Mouse (Mus musculus) 3T3-L1 (cell line): Measurements from ENCODE around the gene Elovl2.
"Not testable (repeated sequence)": the region's sequence is repeated elsewhere in the genome, so short reads cannot be mapped to it uniquely, and the experiment has no call there.

ENCODE experiments used
- DNase-seq: peaks from one replicate; pipeline ENCODE4 v3.0.0-alpha.2; 2015; ENCODE audit warnings: low read depth, low spot score

Gene Elovl2

GRCm38 (mm10) chr13:41235181-41235580, 15.0 kb upstream of the Elovl2 start:
- DNase-seq: no peak

- DNase-seq: no peak
Observed at GRCm38 (mm10) chr13:41233241-41233640, 13.0 kb upstream of the Elovl2 start.

- DNase-seq: no peak
Observed at GRCm38 (mm10) chr13:41232209-41232608, 12.0 kb upstream of the Elovl2 start.

GRCm38 (mm10) chr13:41231389-41231983, 11.3 kb upstream of the Elovl2 start:
- no peak for DNase-seq

GRCm38 (mm10) chr13:41230256-41230655, 10.1 kb upstream of the Elovl2 start:
- DNase-seq: no peak

- DNase-seq: no peak
Observed at GRCm38 (mm10) chr13:41228060-41228459, 7.9 kb upstream of the Elovl2 start.

GRCm38 (mm10) chr13:41226513-41226912, 6.3 kb upstream of the Elovl2 start:
- DNase-seq: no peak

GRCm38 (mm10) chr13:41219687-41220303, 410 bp downstream of the Elovl2 start:
- no peak for DNase-seq

- DNase-seq: no peak
Observed at GRCm38 (mm10) chr13:41219056-41219455, 1.1 kb downstream of the Elovl2 start.

GRCm38 (mm10) chr13:41216236-41216635, 4.0 kb downstream of the Elovl2 start:
- no peak for DNase-seq

- DNase-seq: no peak
Observed at GRCm38 (mm10) chr13:41215669-41216068, 4.5 kb downstream of the Elovl2 start.

- no peak for DNase-seq
Observed at GRCm38 (mm10) chr13:41212558-41213322, 7.5 kb downstream of the Elovl2 start.

- DNase-seq: no peak
Observed at GRCm38 (mm10) chr13:41211276-41211675, 8.9 kb downstream of the Elovl2 start.

GRCm38 (mm10) chr13:41206241-41206640, 14.0 kb downstream of the Elovl2 start:
- DNase-seq: no peak

- DNase-seq: not testable (repeated sequence)
Observed at GRCm38 (mm10) chr13:41205568-41205967, 14.6 kb downstream of the Elovl2 start.

GRCm38 (mm10) chr13:41203691-41204090, 16.5 kb downstream of the Elovl2 start:
- no peak for DNase-seq

- no peak for DNase-seq
Observed at GRCm38 (mm10) chr13:41203289-41203688, 16.9 kb downstream of the Elovl2 start.

GRCm38 (mm10) chr13:41200861-41201260, 19.3 kb downstream of the Elovl2 start:
- DNase-seq: no peak

- no peak for DNase-seq
Observed at GRCm38 (mm10) chr13:41195640-41196333, 24.4 kb downstream of the Elovl2 start.

GRCm38 (mm10) chr13:41187886-41188285, 32.3 kb downstream of the Elovl2 start:
- DNase-seq: no peak

- peak; percentile 5 for DNase-seq
Observed at GRCm38 (mm10) chr13:41158426-41158825, 61.8 kb downstream of the Elovl2 start.

- no peak for DNase-seq
Observed at GRCm38 (mm10) chr13:41153146-41153545, 67.1 kb downstream of the Elovl2 start.
